Mouse (Mus musculus) T-helper 1 cell (primary cell): ENCODE data around the gene Zfyve27.

Experiments used
- in situ Hi-C: fragments of 300-600 bp; cut with MboI, MseI; formaldehyde crosslinking; loops from one replicate; pipeline ENCODE4 v1.15.1; 2025; ENCODE audit warnings: high pct_unique_total_duplicates

Gene Zfyve27

GRCm38 (mm10) chr19:42237602-42238340, 74.0 kb downstream of the Zfyve27 start:
- in situ Hi-C loops, result no loop called here

DNA sequence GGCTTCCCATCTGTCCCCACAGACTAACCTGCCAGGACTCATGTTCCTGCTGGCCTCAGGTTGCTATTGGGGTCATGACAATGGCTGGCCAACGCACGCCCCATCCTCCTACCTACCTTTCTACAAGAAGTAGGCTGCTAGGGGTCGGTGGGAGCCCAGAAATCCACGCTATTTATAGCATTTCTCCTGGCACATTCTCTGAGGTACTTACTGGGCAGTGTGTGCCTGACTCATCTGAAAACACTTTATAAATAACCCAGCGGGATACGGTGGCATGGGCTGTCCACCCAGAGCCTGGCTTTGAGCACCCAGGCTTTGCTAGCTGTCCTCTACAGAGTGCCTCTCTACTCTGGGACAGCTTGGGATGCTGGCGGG, 74.6 kb downstream of the Zfyve27 start:
- in situ Hi-C loops, result no loop called here

GRCm38 (mm10) chr19:42240881-42241280, 77.1 kb downstream of the Zfyve27 start:
- in situ Hi-C loops, result no loop called here

DNA sequence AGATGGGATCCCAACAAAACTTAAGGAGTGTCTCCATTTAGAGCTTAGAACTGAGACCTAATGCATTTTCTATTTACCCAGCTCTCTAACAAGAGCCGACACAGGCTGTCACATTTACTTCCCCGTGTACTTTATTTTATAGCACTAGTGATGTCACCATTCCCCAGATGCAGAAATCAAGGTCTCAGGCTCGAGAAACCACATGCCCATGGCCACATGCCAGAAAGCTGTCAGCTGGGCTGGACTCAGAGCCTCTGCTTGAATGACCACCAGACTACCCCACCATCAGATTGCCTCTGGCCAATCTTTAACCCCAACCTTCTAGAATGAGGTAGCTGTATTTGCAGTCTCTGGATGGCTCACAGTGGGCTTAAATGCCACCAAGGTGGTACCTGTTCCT, 79.7 kb downstream of the Zfyve27 start:
- in situ Hi-C loops, result no loop called here
